Mouse (Mus musculus) limb, embryonic 10.5 days (tissue): ENCODE measurements around the gene Phldb1. TPM values are rescaled to one million over a fixed set of nuclear protein-coding genes. Genes with fewer than 3 reads are reported as not detected.

ENCODE experiments used
- DNase-seq: peaks from one replicate; pipeline ENCODE4 v3.0.0-alpha.2; 2017; ENCODE audit warnings: low spot score
- H3K27ac ChIP-seq: fragments of 300-500 bp; sonication (generic); 2 replicates; pipeline ENCODE4 v1.5.1; 2016; ENCODE audit warnings: mild to moderate bottlenecking
- H3K27me3 ChIP-seq: fragments of 300-500 bp; sonication (generic); 2 replicates; pipeline ENCODE4 v1.6.1; 2016; ENCODE audit warnings: low read depth, mild to moderate bottlenecking; ENCODE audit not compliant: poor library complexity, severe bottlenecking
- H3K36me3 ChIP-seq: fragments of 300-500 bp; sonication (generic); 2 replicates; pipeline ENCODE4 v1.6.1; 2016; ENCODE audit warnings: mild to moderate bottlenecking, moderate library complexity
- H3K4me1 ChIP-seq: fragments of 300-500 bp; sonication (generic); 2 replicates; pipeline ENCODE4 v1.6.1; 2016
- H3K4me3 ChIP-seq: fragments of 300-500 bp; sonication (generic); 2 replicates; pipeline ENCODE4 v1.5.1; 2016; ENCODE audit warnings: mild to moderate bottlenecking, moderate library complexity
- H3K9me3 ChIP-seq: fragments of 300-500 bp; sonication (generic); replicated peaks from 2 replicates; pipeline ENCODE4 v1.6.1; 2016; ENCODE audit warnings: mild to moderate bottlenecking
- WGBS: fragments of 180-500 bp; shearing (Covaris S2); methylation state at CpG from one replicate; pipeline ENCODE4 v1.1.7; 2016; 5-methylcytosine and 5-hydroxymethylcytosine counted together
- polyA plus RNA-seq: library from polyadenylated mRNA; unstranded; fragments of >200 nt; fragmentation: Nextera tagmentation; extraction: Ambion mirVana; gene quantifications from 2 replicates; pipeline ENCODE4 v1.2.1, GENCODE M21; 2016

Phldb1 gene
- polyA plus RNA-seq, 1 experiment from 2014 or later, result 55.9 TPM

DNA sequence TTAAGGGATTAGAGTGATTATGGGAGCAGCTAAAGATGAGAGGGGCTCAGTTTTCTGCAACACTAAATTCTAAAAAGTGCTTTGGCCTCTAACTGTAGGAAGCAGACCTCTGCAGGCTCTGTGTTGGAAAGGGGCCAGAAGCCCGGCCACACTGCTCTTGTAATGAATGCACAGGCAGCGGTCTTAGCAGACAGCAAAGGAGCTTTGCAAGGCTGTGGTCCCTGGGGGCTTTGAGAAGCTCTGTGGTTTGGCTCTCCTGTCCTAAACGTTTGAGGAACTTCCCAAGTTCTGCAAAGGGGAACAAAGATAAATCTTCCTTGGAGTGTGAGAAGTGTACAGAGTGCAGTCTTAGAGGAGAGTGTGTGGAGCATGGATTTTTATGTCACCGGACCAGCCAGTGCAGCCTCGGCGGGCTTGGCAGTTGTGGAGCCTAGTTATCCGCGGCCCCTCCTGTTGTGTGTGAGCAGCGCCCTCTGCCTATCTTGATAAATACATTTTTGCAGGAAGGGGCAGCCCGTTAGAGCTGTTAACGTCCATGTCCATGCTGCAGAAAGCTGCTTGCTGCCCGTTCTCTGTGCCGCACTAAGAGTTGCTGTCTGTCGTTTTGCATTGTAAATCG, 97.3 kb downstream of the Phldb1 start:
- Histone ChIP-seq H3K27me3 (no peaks in the 10 kb centered on the region), H3K9me3 (no peaks in the 10 kb centered on the region), H3K36me3 (peaks cover 81% of the 10 kb centered on the region), H3K4me3 (no peak overlapping the region), H3K27ac (no peak overlapping the region), H3K4me1 (no peaks in the 10 kb centered on the region)
- DNase-seq, result no peak
- 91% methylated on average over 15 of the region's 15 CpGs for WGBS

Other genes with a start within 250 kb of the Phldb1 start
- not detected in 2 replicates for gene Cxcr5, start 173.3 kb downstream of the Phldb1 start, polyA plus RNA-seq
- gene Ddx6, start 130.3 kb downstream of the Phldb1 start, polyA plus RNA-seq, result 17.2 and 23.3 TPM in 2 replicates
- gene Treh, start 62.0 kb downstream of the Phldb1 start, polyA plus RNA-seq, result not detected in 2 replicates
- gene Arcn1, start 32.6 kb upstream of the Phldb1 start, polyA plus RNA-seq, result 172 and 193 TPM in 2 replicates
- gene Ift46, start 32.7 kb upstream of the Phldb1 start, polyA plus RNA-seq, result 115 and 146 TPM in 2 replicates
- gene Tmem25, start 64.1 kb upstream of the Phldb1 start, polyA plus RNA-seq, result 1.3 and 1.9 TPM in 2 replicates
- not detected in 2 replicates for gene Ttc36, start 67.9 kb upstream of the Phldb1 start, polyA plus RNA-seq
- gene Kmt2a, start 146.1 kb upstream of the Phldb1 start, polyA plus RNA-seq, result 13.7 and 14.1 TPM in 2 replicates
- gene Atp5l, start 185.5 kb upstream of the Phldb1 start, polyA plus RNA-seq, result 550 and 555 TPM in 2 replicates
- 20.4 and 24.2 TPM in 2 replicates for gene Ube4a, start 230.4 kb upstream of the Phldb1 start, polyA plus RNA-seq
- not detected in 2 replicates for gene Cd3g, start 245.2 kb upstream of the Phldb1 start, polyA plus RNA-seq
- gene Cd3d, start 246.6 kb upstream of the Phldb1 start, polyA plus RNA-seq, result not detected in 2 replicates